Mouse (Mus musculus) cerebellum, adult 2 months (tissue): ENCODE data around the gene Dtx4. TPM values are rescaled to one million over a fixed set of nuclear protein-coding genes. Genes with fewer than 3 reads are reported as not detected.

Experiments
- DNase-seq, 2 experiments: peaks; one replicate each; pipeline ENCODE4 v3.0.0; 2021
- H3K27ac ChIP-seq: fragments of 200-500 bp; 2 replicates; pipeline ENCODE4 v1.5.1; 2012; ENCODE audit warnings: low read length, control low read depth, inconsistent platforms; ENCODE audit not compliant: insufficient read depth
- H3K27me3 ChIP-seq: fragments of 200-500 bp; 2 replicates; pipeline ENCODE4 v1.6.1; 2012; ENCODE audit warnings: inconsistent platforms, mild to moderate bottlenecking, low read length, moderate library complexity; ENCODE audit not compliant: control insufficient read depth, insufficient read depth
- H3K4me1 ChIP-seq: fragments of 200-500 bp; 2 replicates; pipeline ENCODE4 v1.6.1; 2011; ENCODE audit warnings: low read length; ENCODE audit not compliant: control insufficient read depth, insufficient read depth
- H3K4me3 ChIP-seq: fragments of 200-500 bp; replicated peaks from 2 replicates; pipeline ENCODE3; 2011; ENCODE audit warnings: mild to moderate bottlenecking, low read depth, low read length, control low read depth; ENCODE audit not compliant: insufficient read depth
- CTCF ChIP-seq: fragments of 200-500 bp; IDR thresholded peaks from 2 replicates; pipeline ENCODE4 v1.5.1; 2011; ENCODE audit warnings: low read depth, mild to moderate bottlenecking, control low read depth, low read length, moderate library complexity, borderline replicate concordance; ENCODE audit not compliant: insufficient read depth
- POLR2A ChIP-seq: fragments of 200-500 bp; IDR thresholded peaks from 2 replicates; pipeline ENCODE4 v1.6.1; 2011; ENCODE audit warnings: low read length, control low read depth, borderline replicate concordance; ENCODE audit not compliant: insufficient read depth
- WGBS: fragments of 180-500 bp; shearing (Covaris S2); methylation state at CpG from one replicate; pipeline ENCODE4 v1.1.7; 2018; 5-methylcytosine and 5-hydroxymethylcytosine counted together
- polyA plus RNA-seq: library from polyadenylated mRNA; depleted of rRNA; stranded (reverse); fragments of >200 nt; gene quantifications from 2 replicates; pipeline ENCODE4 v1.2.3, GENCODE M21; 2012; rRNA removed

The Dtx4 gene
- polyA plus RNA-seq, 1 experiment: 11.4 TPM

- no peak for DNase-seq
- Histone ChIP-seq H3K4me3 (no peak overlapping the region), H3K27me3 (no peaks in the 10 kb centered on the region), H3K4me1 (no peaks in the 10 kb centered on the region), H3K27ac (no peak overlapping the region)
- TF ChIP-seq POLR2A (no peak), CTCF (no peak)
- 79% methylated on average over 3 of the region's 3 CpGs for WGBS
Observed at GRCm38 (mm10) chr19:12418312-12418711, 82.9 kb downstream of the Dtx4 start.

- no peak for DNase-seq
- no peaks in the 10 kb centered on the region for H3K4me1 ChIP-seq
- no peaks in the 10 kb centered on the region for H3K27me3 ChIP-seq
- H3K27ac ChIP-seq: no peak within 1 kb of the TSS
- TF ChIP-seq POLR2A: no peak
- TF ChIP-seq CTCF: no peak
- H3K4me3 ChIP-seq: no peak within 1 kb of the TSS
Observed at GRCm38 (mm10) chr19:12417361-12417760, 83.9 kb downstream of the Dtx4 start, which contains the start of gene Olfr1441. Gene Olfr1441, plus strand, starts transcription at chr19:12417433.

Other genes starting within 250 kb of the Dtx4 start
- 0.07 TPM in 1 of 2 replicates, not detected in the other for gene Olfr235, start 240.4 kb downstream of the Dtx4 start, polyA plus RNA-seq
- gene Olfr1434, start 221.6 kb downstream of the Dtx4 start, polyA plus RNA-seq: not detected in 2 replicates
- not detected in 2 replicates for gene Olfr1436, start 202.3 kb downstream of the Dtx4 start, polyA plus RNA-seq
- not detected in 2 replicates for gene Olfr1437, start 176.4 kb downstream of the Dtx4 start, polyA plus RNA-seq
- gene Olfr1438-ps1, start 165.5 kb downstream of the Dtx4 start, polyA plus RNA-seq: not detected in 2 replicates
- not detected in 2 replicates for gene Olfr1440, start 114.2 kb downstream of the Dtx4 start, polyA plus RNA-seq
- not detected in 2 replicates for gene Olfr1441, start 84.0 kb downstream of the Dtx4 start, polyA plus RNA-seq
- gene Pfpl, start 73.5 kb downstream of the Dtx4 start, polyA plus RNA-seq: not detected in 2 replicates
- gene Mpeg1, start 40.7 kb downstream of the Dtx4 start, polyA plus RNA-seq: 3.3 and 3.6 TPM in 2 replicates
- 0.46 and 0.65 TPM in 2 replicates for gene Fam111a, start 44.3 kb upstream of the Dtx4 start, polyA plus RNA-seq
- 0.16 and 0.35 TPM in 2 replicates for gene Gm4952, start 98.5 kb upstream of the Dtx4 start, polyA plus RNA-seq
- gene Glyat, start 131.9 kb upstream of the Dtx4 start, polyA plus RNA-seq: 0.46 and 0.70 TPM in 2 replicates
- gene Olfr1442, start 169.0 kb upstream of the Dtx4 start, polyA plus RNA-seq: not detected in 2 replicates
- not detected in 2 replicates for gene Olfr1443, start 176.7 kb upstream of the Dtx4 start, polyA plus RNA-seq
- gene Keg1, start 194.3 kb upstream of the Dtx4 start, polyA plus RNA-seq: not detected in 2 replicates